8 mouse cellular contexts compared by ENCODE assay signal in the genomic region with DNA sequence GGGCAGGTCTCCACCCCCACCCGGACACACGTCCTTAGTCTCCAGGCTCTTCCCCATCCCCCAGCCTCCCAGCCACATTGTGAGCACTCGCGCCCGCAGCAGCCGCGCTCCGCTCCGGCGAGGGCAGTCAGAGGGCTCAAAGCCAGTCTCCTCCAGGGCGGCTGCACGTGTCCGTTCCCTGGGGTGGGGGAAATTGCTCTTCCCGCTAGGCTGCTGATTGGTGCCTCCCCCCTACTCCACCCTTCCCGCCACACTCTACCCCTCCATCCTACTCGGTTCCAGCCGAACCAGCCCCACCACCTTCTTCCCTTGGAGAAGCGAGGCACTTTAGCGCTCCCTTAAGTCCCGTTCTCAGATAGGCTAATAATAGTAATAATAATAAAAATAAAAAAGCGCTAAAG. TPM values are rescaled to one million over a fixed set of nuclear protein-coding genes. Genes with fewer than 3 reads are reported as not detected.
DNase-seq lines count a peak whose midpoint lies in the region; ATAC-seq and TF ChIP-seq lines count a peak whose summit lies in the region.

No protein-coding gene starts in this region.

- H3K27ac ChIP-seq in hindbrain, embryonic 12.5 days = peak overlapping the region; percentile 99
- H3K27ac ChIP-seq in left cerebral cortex, adult 2 months = peak overlapping the region; percentile 70

- intact Hi-C loops in left cerebral cortex, adult 2 months (cut with DNase I) = no loop called here

- H3K9ac ChIP-seq in hindbrain, embryonic 12.5 days = peak overlapping the region; percentile 90

- peak overlapping the region; percentile 78 for H3K4me2 ChIP-seq in hindbrain, embryonic 12.5 days (replicated peaks)

- H3K27me3 ChIP-seq in hindbrain, embryonic 12.5 days = no peaks in the 10 kb centered on the region

- no peaks in the 10 kb centered on the region for H3K9me3 ChIP-seq in hindbrain, embryonic 12.5 days (replicated peaks)

- H3K4me3 ChIP-seq in hindbrain, embryonic 12.5 days = peak overlapping the region; percentile 94
- peak overlapping the region; percentile 80 for H3K4me3 ChIP-seq in left cerebral cortex, adult 2 months

- peak; percentile 61 to 86 for DNase-seq in adrenal gland, adult (ENCODE audit: inconsistent age in 2 of 2, low spot score in 1 of 2)
- peak; percentile 85 to 86 for DNase-seq in cerebellum, postnatal 10 days
- DNase-seq in frontal cortex, postnatal 10 days (ENCODE audit: low spot score in 2 of 2) = peak; percentile 36 to 49
- DNase-seq in left cerebral cortex, adult 2 months (ENCODE audit: extremely low spot score in 1 of 2, low spot score in 2 of 2) = peak; percentile 22 to 27
- DNase-seq in lung, postnatal 4 days = peak; percentile 59 to 75
- peak; percentile 33 for DNase-seq in right cerebral cortex, postnatal 14 days
- peak; percentile 78 for DNase-seq in yolk sac, embryonic 10.5 days (ENCODE audit: low spot score)

- H3K36me3 ChIP-seq in hindbrain, embryonic 12.5 days = no peaks in the 10 kb centered on the region

- under 1% methylated on average over 21 of the region's 21 CpGs for WGBS in hindbrain, embryonic 12.5 days

- TF ChIP-seq CTCF in left cerebral cortex, adult 2 months (IDR thresholded peaks at IDR 0.05) = no peak

- ATAC-seq in hindbrain, embryonic 12.5 days (ENCODE audit: low FRiP score) = peak; percentile 76

- H3K4me1 ChIP-seq in hindbrain, embryonic 12.5 days = peaks cover 17% of the 10 kb centered on the region

RNA-seq across cellular contexts. Expression of a gene that starts 0.8 kb away (rescaled TPM):
- polyA plus RNA-seq in hindbrain, embryonic 12.5 days (2016; fragmentation: Nextera tagmentation; extraction: Ambion mirVana) = 15.2 and 15.7 TPM in 2 replicates
- 1 to 10 TPM; 3.1 to 4.1 TPM for total RNA-seq in left cerebral cortex, adult 2 months (2021)

Comparison
In these comparisons a context has a peak if more than half of its experiments do, and no peak if none do; other contexts are left out.
1. Peak in every context shown above with its lines: DNase-seq, ATAC-seq, H3K4me3 ChIP-seq and H3K27ac ChIP-seq.
2. DNase-seq: peak in every context shown above with its lines; median percentile 86 in cerebellum, postnatal 10 days; 78 in yolk sac, embryonic 10.5 days; 74 in adrenal gland, adult; 67 in lung, postnatal 4 days; 42 in frontal cortex, postnatal 10 days; 33 in right cerebral cortex, postnatal 14 days; 24 in left cerebral cortex, adult 2 months.